Mouse (Mus musculus) CD4-positive, CD25-positive, alpha-beta regulatory T cell, adult 4 months (primary cell): Measurements from ENCODE around the gene Aff3. TPM values are rescaled to one million over a fixed set of nuclear protein-coding genes. Genes with fewer than 3 reads are reported as not detected.
"Not testable (repeated sequence)": the region's sequence is repeated elsewhere in the genome, so short reads cannot be mapped to it uniquely, and the experiment has no call there.

Source experiments
- ATAC-seq: one replicate; pipeline ENCODE4 v1.8.0; 2017
- polyA plus RNA-seq, 2 experiments: library from polyadenylated mRNA; unstranded; fragments of 100-300 nt; shearing (Covaris generic); gene quantifications; one replicate each; pipeline ENCODE4 v1.2.1; 2017

Gene Aff3
- polyA plus RNA-seq, 2 experiments from 2014 or later: 11.9 to 15.1 TPM

DNA sequence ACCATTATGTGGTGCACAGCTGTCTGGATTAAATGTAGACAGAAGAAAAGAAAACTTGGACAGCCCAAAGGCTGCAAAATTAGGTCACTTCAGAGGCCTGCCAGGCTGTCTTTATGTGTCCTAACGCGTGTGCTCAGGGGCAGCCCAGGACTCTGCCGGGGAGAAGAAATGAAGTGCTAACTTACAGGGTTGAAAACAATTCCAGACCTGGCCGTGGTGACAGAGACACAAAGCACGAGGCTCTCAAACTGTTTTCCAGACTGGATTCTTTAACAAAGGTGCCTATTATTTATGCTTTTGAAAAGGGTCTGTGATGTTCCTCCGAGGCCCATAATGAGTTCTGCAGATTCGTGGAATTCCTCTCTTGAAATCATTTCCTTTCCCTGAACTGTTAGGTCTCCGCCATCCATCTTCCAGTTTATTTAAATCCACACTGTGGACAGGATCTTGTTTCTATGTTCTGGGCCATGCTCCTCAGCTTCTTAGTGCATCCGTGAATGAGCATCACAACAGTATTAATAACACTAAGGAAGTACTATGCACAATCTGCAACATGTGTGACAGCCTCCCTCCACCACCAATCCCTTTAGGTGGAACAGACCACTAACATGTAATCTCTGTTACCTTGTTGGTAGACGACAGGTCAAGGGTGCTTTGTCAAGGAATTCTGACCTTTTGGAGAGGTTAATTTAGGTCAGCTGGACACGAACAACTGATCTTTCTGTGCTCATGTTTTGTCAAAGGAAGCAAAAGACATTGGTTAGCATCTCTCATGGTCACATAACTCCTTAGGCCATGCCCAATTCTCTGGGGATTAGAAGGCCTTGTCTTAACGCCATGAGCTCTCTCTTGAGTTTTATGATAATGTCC, 228.0 kb downstream of the Aff3 start:
- no peak for ATAC-seq

- ATAC-seq: not testable (repeated sequence)
Measured at GRCm38 (mm10) chr1:38430311-38430710, 234.4 kb downstream of the Aff3 start.

GRCm38 (mm10) chr1:38428708-38429683, 235.8 kb downstream of the Aff3 start:
- ATAC-seq: no peak

DNA sequence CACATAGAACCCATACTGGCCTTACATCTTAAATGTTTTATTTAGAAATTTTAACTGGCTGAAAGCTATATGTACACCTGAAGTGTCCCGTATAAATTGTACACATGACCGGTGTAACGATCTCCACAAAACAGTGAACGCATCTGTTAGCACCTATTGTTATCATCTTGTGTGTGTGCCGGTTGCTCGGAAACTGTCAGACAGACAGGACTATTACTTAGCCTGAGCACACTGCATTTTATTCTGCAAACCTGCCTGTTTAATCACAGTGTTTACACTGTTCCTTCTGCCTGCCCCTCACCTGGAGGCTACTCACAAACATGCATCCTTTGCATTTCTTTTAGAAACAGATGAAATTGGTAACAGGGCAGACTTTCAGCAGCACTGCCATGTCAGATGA, 241.8 kb downstream of the Aff3 start:
- no peak for ATAC-seq

DNA sequence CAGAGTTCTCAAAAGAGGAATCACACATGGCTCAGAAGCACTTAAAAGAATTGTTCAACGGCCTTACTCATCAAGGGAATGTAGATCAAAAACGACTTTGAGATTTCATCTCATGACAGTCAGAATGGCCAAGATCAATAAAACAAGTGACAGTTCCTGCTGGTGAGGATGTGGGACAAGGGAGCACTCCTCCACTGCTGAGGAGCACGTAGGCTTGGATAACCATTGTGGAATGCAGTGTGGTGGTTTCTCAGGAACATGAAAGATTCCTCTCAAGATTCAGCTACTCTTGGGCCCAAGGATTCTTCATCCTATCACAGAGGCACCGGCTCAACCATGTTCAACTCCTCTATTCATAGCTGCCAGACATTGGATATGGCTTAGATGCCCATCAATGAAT, 245.4 kb downstream of the Aff3 start:
- ATAC-seq: no peak

GRCm38 (mm10) chr1:38418181-38419032, 246.3 kb downstream of the Aff3 start:
- ATAC-seq: no peak

GRCm38 (mm10) chr1:38417196-38417595, 247.6 kb downstream of the Aff3 start:
- no peak for ATAC-seq

GRCm38 (mm10) chr1:38415511-38415910, 249.2 kb downstream of the Aff3 start:
- ATAC-seq: no peak

DNA sequence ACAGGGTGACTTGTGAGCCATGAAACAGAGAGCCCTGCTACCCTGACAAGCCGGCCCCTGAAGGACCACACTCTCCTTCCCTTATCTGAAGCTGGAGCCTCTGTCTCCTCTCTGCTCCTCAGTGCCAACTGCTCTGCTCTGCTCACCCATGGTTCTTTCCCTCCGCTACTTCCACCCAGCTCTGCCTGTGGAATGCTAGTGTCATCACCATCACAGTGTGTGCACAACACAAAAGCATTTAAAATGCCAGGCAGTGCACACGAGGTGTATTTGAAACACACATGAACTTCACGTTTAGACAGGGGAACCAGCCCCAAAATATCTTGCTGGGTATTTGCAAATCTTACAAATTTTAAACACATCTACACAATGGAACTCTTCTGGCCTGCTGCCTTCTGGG, 253.6 kb downstream of the Aff3 start:
- ATAC-seq: no peak

DNA sequence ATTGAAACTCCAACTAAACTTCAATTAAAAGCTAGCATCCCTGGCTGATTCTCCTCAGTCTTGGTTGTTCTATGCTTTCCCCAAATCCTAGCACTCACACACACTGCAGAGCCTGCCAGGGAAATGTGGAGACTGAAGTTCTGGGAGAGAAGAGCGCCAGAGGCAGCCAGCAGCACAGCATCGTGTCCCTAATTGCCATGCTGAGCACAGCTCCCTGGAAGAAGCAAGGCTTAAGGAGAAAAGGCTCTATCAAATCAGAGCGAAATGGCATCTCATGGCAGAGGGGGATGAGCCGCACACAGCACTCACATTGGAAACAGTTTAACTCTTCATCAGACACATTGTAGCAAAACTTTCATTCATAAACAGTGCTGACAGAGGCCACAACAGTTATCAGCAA, 254.3 kb downstream of the Aff3 start:
- ATAC-seq: no peak

- ATAC-seq: no peak
Measured at GRCm38 (mm10) chr1:38408241-38408640, 256.5 kb downstream of the Aff3 start.

GRCm38 (mm10) chr1:38403781-38404180, 261.0 kb downstream of the Aff3 start:
- ATAC-seq: no peak

GRCm38 (mm10) chr1:38401856-38402255, 262.9 kb downstream of the Aff3 start:
- no peak for ATAC-seq

DNA sequence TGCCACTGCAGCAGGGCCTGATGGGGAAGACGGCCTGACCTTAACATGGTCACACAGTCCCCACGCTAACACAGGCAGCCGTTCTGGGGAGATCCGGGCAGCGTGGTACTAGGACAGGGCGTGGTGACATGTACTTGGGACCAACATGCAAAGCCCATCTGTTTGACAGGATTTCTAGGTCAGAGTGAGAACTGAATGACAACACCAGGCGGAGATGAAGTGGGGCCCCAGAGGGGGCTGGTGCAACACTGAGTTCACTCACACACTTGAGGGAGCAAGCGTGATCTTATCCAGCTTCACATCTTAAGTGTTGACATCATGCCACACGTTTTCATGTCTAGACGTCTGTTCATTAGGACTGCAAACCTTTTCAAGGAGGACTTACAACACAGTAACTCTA, 265.5 kb downstream of the Aff3 start:
- ATAC-seq: no peak

DNA sequence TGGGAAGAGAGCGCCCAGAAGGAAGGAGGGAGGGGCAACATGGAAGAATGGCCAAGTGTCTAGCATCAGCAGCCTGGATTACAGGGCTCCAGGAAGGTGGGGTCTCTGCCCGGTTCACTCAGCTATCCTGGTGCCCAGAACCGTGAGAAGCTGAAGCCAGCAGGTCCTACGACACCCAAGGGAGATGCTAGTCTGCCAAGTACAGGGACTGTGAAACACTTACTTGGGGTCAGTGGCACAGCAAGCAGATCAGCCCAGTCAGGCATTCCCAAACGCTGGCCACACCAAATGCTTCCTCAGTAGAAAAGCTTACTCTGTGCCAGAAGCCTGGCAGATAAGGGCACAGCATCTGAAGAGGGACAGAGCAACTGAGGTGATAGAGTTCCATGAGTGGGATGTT, 266.2 kb downstream of the Aff3 start:
- no peak for ATAC-seq

GRCm38 (mm10) chr1:38395194-38395681, 269.5 kb downstream of the Aff3 start:
- ATAC-seq: peak; percentile 61

DNA sequence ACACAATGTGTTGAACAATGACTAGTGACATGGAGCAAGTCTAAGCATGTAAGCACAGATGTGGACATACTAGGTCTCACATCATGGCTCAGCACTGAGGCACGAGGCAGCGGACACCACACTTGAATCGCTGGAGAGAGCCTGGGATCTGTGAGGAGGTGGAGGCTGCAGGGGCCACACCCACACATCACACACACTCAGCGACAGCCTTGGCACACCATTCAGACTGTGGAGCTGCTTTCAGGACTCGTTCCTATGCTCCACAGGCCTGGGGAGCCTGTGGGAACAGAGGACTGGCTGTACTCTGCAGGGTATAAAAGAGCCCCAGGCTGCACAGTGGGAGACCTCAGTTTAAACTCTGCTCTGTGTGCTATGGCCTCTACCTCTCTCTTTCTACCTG, 270.3 kb downstream of the Aff3 start:
- no peak for ATAC-seq

- ATAC-seq: no peak
Measured at GRCm38 (mm10) chr1:38393516-38393915, 271.2 kb downstream of the Aff3 start.

DNA sequence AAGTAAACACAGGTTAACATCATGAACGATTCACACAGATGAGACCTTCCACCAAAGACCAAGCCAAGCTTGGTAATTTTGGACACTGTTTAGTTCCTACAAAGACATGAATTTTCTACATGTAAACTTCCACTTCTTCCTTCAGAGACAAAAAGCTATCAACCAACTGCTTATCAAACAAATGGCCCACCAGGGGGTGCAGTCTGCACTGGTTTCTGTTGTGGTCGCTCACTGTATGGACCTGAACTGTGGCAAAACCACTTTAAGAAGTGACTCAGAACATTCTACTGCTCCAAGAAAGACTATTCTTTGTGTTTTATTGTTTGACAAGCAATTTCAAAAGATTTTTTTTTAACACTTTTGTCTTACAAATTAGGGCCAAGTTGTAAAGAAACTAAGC, 271.8 kb downstream of the Aff3 start:
- peak; percentile 50 for ATAC-seq

DNA sequence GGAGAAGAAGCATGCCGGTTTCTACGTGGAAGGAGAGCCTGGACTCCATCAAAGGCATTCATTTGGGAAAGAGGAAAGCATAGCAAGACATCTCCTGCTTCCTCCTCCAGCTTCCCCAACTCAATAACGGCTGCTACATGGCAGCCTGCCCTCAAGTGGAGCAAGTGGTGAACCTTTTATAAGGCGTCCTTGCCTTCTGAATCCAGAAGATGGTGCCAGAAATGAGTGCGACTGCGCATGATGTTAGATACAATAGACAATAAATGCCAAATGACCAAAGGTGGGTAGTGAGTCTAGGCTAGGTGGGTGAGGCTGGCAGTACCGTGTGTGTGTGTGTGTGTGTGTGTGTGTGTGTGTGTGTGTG, 273.9 kb downstream of the Aff3 start:
- ATAC-seq: no peak

- ATAC-seq: no peak
Measured at GRCm38 (mm10) chr1:38390235-38390885, 274.4 kb downstream of the Aff3 start.

DNA sequence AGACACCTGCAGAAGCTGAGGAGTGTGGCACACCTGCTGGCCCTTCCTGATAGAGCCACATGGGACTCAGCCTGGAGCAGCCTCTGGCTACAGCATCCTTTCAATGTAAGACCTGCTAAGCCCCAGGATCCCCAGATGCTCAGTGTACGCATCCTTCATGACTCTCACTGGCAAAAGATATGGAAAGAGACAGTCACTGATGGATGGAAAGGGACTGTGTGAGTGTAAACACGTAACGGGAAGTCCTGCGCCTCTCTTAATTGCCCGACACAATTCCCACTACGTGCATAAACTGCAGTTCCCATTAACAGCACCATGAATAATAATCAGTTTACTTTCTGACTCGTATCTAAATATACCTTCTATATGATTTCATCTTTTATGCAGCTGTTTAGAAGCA, 275.2 kb downstream of the Aff3 start:
- ATAC-seq: no peak
